10 mouse cellular contexts compared by ENCODE assay signal in genomic region chr10:69654866-69655633, GRCm38 (mm10).
DNase-seq lines count a peak whose midpoint lies in the region; ATAC-seq and TF ChIP-seq lines count a peak whose summit lies in the region.
"Had no signal": no experiment of that assay in that cellular context is flagged by ENCODE, and none has a peak within 500 bp of the region (broad histone marks: within the 10 kb centered on the region; RNA-seq: fewer than 3 reads in every experiment).

No protein-coding gene starts in this region.

- H3K9me3 ChIP-seq in kidney, embryonic 16.5 days (ENCODE audit: low read length): no peaks in the 10 kb centered on the region
- no peaks in the 10 kb centered on the region for H3K9me3 ChIP-seq in MEL (replicated peaks; ENCODE audit: insufficient read depth, low read length)
- H3K9me3 ChIP-seq in heart, embryonic 16.5 days (replicated peaks; ENCODE audit: control insufficient read depth, low read length): no peaks in the 10 kb centered on the region
- H3K9me3 ChIP-seq: embryonic facial prominence, embryonic 13.5 days; megakaryocyte, embryonic 14.5 days had no signal

- DNase-seq in kidney, adult 9 months: peak; percentile 76
- peak; percentile 41 for DNase-seq in MEL (ENCODE audit: low read depth, low spot score)
- peak; percentile 78 to 88 for DNase-seq in cerebellum, postnatal 14 days
- DNase-seq in left cerebral cortex, postnatal 25 days (ENCODE audit: low spot score in 2 of 2): peak; percentile 78 to 91
- DNase-seq in naive thymus-derived CD4-positive, alpha-beta T cell, adult 2 months (ENCODE audit: low read depth): peak; percentile 22
- DNase-seq in gastrocnemius, postnatal 36 days: no peak

- no peak overlapping the region for H3K27ac ChIP-seq in kidney, embryonic 16.5 days (ENCODE audit: low read length)
- H3K27ac ChIP-seq in MEL (ENCODE audit: control insufficient read depth, low read depth, low read length): no peak overlapping the region
- no peak overlapping the region for H3K27ac ChIP-seq in heart, embryonic 16.5 days (ENCODE audit: low read length)

- WGBS in kidney, embryonic 16.5 days: 17% methylated on average over 13 of the region's 13 CpGs
- WGBS in heart, embryonic 16.5 days: 13% methylated on average over 13 of the region's 13 CpGs

- TF ChIP-seq CTCF in MEL (IDR thresholded peaks at IDR 0.05 in 2 of 3, conservative IDR thresholded peaks at IDR 0.05 in 1 of 3; ENCODE audit: control insufficient read depth in 1 of 3, insufficient read depth in 1 of 3, low read depth in 2 of 3, low read length in 3 of 3, poor library complexity in 1 of 3, severe bottlenecking in 1 of 3): peak; percentile 6 to 76 (median 61); a peak in 4 of 6 replicates

- H3K4me1 ChIP-seq in kidney, embryonic 16.5 days (ENCODE audit: insufficient read depth, low read length): peaks cover 29% of the 10 kb centered on the region
- no peaks in the 10 kb centered on the region for H3K4me1 ChIP-seq in MEL (ENCODE audit: control insufficient read depth in 1 of 2, insufficient read depth in 2 of 2, low read length in 2 of 2)
- H3K4me1 ChIP-seq in heart, embryonic 16.5 days (ENCODE audit: control insufficient read depth, insufficient read depth, low read length): peaks cover 17% of the 10 kb centered on the region
- H3K4me1 ChIP-seq: megakaryocyte, embryonic 14.5 days had no signal

- no peak for TF ChIP-seq EP300 in MEL (IDR thresholded peaks at IDR 0.05; ENCODE audit: low read depth in 1 of 2, low read length in 2 of 2)

- no peaks in the 10 kb centered on the region for H3K79me2 ChIP-seq in MEL (ENCODE audit: control insufficient read depth, insufficient read depth, low read length, poor library complexity)

- H3K4me2 ChIP-seq in kidney, embryonic 16.5 days (replicated peaks; ENCODE audit: low read depth, low read length): no peak overlapping the region
- peak overlapping the region; percentile 30; the same call in 1 of the 2 replicates for H3K4me2 ChIP-seq in heart, embryonic 16.5 days (ENCODE audit: low read depth, low read length)
- H3K4me2 ChIP-seq: embryonic facial prominence, embryonic 13.5 days had no signal

- H3K27me3 ChIP-seq in kidney, embryonic 16.5 days (ENCODE audit: insufficient read depth, low read length): no peaks in the 10 kb centered on the region
- H3K27me3 ChIP-seq in MEL (ENCODE audit: control insufficient read depth in 1 of 2, insufficient read depth in 2 of 2, low read length in 2 of 2): no peaks in the 10 kb centered on the region
- no peaks in the 10 kb centered on the region for H3K27me3 ChIP-seq in heart, embryonic 16.5 days (ENCODE audit: control insufficient read depth, insufficient read depth, low read length)
- H3K27me3 ChIP-seq: embryonic facial prominence, embryonic 13.5 days; megakaryocyte, embryonic 14.5 days had no signal

- no peak for TF ChIP-seq POLR2A in MEL (IDR thresholded peaks at IDR 0.05; ENCODE audit: control insufficient read depth in 1 of 2, insufficient read depth in 1 of 2, low read depth in 1 of 2, low read length in 2 of 2, poor library complexity in 1 of 2)

- ATAC-seq in kidney, embryonic 16.5 days (ENCODE audit: low FRiP score, low TSS enrichment): no peak
- no peak for ATAC-seq in heart, embryonic 16.5 days (replicated peaks; ENCODE audit: extremely low read depth, insufficient read depth, low FRiP score)

- no peak overlapping the region for H3K4me3 ChIP-seq in kidney, embryonic 16.5 days (ENCODE audit: low read length)
- no peak overlapping the region for H3K4me3 ChIP-seq in MEL (ENCODE audit: control insufficient read depth in 1 of 2, insufficient read depth in 1 of 2, low read depth in 2 of 2, low read length in 2 of 2)
- H3K4me3 ChIP-seq in heart, embryonic 16.5 days (ENCODE audit: low read length): no peak overlapping the region
- H3K4me3 ChIP-seq: embryonic facial prominence, embryonic 13.5 days; megakaryocyte, embryonic 14.5 days had no signal

- no peak overlapping the region for H3K9ac ChIP-seq in kidney, embryonic 16.5 days (replicated peaks; ENCODE audit: low read length)
- H3K9ac ChIP-seq in MEL (ENCODE audit: control insufficient read depth, low read depth, low read length, poor library complexity, severe bottlenecking): no peak overlapping the region
- no peak overlapping the region for H3K9ac ChIP-seq in heart, embryonic 16.5 days (ENCODE audit: low read length)
- H3K9ac ChIP-seq: embryonic facial prominence, embryonic 13.5 days had no signal

- intact Hi-C loops in left cerebral cortex, postnatal 25 days (cut with DNase I): loop anchor here (1.0 to 5.0 kb wide), 4 partner anchors 120 to 307 kb away; no protein-coding TSS in a partner anchor
- intact Hi-C loops in gastrocnemius, postnatal 36 days (cut with DNase I): loop anchor here (1.0 to 5.0 kb wide), 2 partner anchors 123 to 203 kb away; no protein-coding TSS in a partner anchor

- H3K36me3 ChIP-seq in kidney, embryonic 16.5 days (ENCODE audit: insufficient read depth, low read length): no peaks in the 10 kb centered on the region
- no peaks in the 10 kb centered on the region for H3K36me3 ChIP-seq in MEL (ENCODE audit: control insufficient read depth in 1 of 2, insufficient read depth in 2 of 2, low read length in 2 of 2)
- H3K36me3 ChIP-seq in heart, embryonic 16.5 days (ENCODE audit: control insufficient read depth, insufficient read depth): no peaks in the 10 kb centered on the region
- H3K36me3 ChIP-seq: embryonic facial prominence, embryonic 13.5 days had no signal

- TF ChIP-seq RAD21 in MEL (IDR thresholded peaks at IDR 0.05; ENCODE audit: low read depth, low read length): peak; percentile 73

TF ChIP-seq in MEL, 35 proteins besides CTCF, POLR2A, EP300 and RAD21:
- TF ChIP-seq MAZ (IDR thresholded peaks at IDR 0.05; ENCODE audit: low read depth, low read length): no peak
- peak; percentile 48 for TF ChIP-seq ZC3H11A (IDR thresholded peaks at IDR 0.05; ENCODE audit: low read depth, low read length)
- peak; percentile 65 for TF ChIP-seq SMC3 (IDR thresholded peaks at IDR 0.05; ENCODE audit: low read depth, low read length)
- TF ChIP-seq USF2 (IDR thresholded peaks at IDR 0.05; ENCODE audit: borderline replicate concordance in 1 of 2, insufficient read depth in 1 of 2, low read depth in 1 of 2, low read length in 2 of 2): no peak

Comparison
In these comparisons a context has a peak if more than half of its experiments do, and no peak if none do; other contexts are left out.
1. DNase-seq: peak in kidney, adult 9 months (single experiment), MEL (single experiment), cerebellum, postnatal 14 days (2 of 2), left cerebral cortex, postnatal 25 days (2 of 2) and naive thymus-derived CD4-positive, alpha-beta T cell, adult 2 months (single experiment); none in gastrocnemius, postnatal 36 days (0 of 2).